In genomic region chr12:80106896-80107667, GRCm38 (mm10) we compare ENCODE assay signal across 8 mouse cellular contexts. TPM values are rescaled to one million over a fixed set of nuclear protein-coding genes. Genes with fewer than 3 reads are reported as not detected.
A peak's percentile ranks its signal among the peaks of the same experiment; 100 is the strongest.
DNase-seq lines count a peak whose midpoint lies in the region; ATAC-seq and TF ChIP-seq lines count a peak whose summit lies in the region.

No protein-coding gene starts in this region.

- peaks cover 23% of the 10 kb centered on the region for H3K36me3 ChIP-seq in forebrain, embryonic 12.5 days (replicated peaks)
- no peaks in the 10 kb centered on the region for H3K36me3 ChIP-seq in forebrain, embryonic 15.5 days
- peaks cover 48% of the 10 kb centered on the region for H3K36me3 ChIP-seq in lung, embryonic 14.5 days (ENCODE audit: insufficient read depth)
- peaks cover 59% of the 10 kb centered on the region for H3K36me3 ChIP-seq in embryonic facial prominence, embryonic 10.5 days (replicated peaks)
- H3K36me3 ChIP-seq in myocyte (ENCODE audit: control insufficient read depth, insufficient read depth) = peaks cover 16% of the 10 kb centered on the region

- no peak for ATAC-seq in forebrain, embryonic 12.5 days (ENCODE audit: low FRiP score)
- ATAC-seq in forebrain, embryonic 15.5 days (replicated peaks) = no peak
- ATAC-seq in lung, embryonic 14.5 days (ENCODE audit: insufficient read depth) = peak; percentile 6; the same call in 1 of the 2 replicates

- H3K79me2 ChIP-seq in myocyte (ENCODE audit: control insufficient read depth, insufficient read depth) = peaks cover 21% of the 10 kb centered on the region

- H3K27me3 ChIP-seq in forebrain, embryonic 12.5 days = no peaks in the 10 kb centered on the region
- peaks cover 3% of the 10 kb centered on the region; the same call in 1 of the 2 replicates for H3K27me3 ChIP-seq in forebrain, embryonic 15.5 days
- H3K27me3 ChIP-seq in lung, embryonic 14.5 days (ENCODE audit: insufficient read depth, low read length) = no peaks in the 10 kb centered on the region
- H3K27me3 ChIP-seq in embryonic facial prominence, embryonic 10.5 days (replicated peaks; ENCODE audit: low read depth, poor library complexity, severe bottlenecking) = no peaks in the 10 kb centered on the region
- no peaks in the 10 kb centered on the region for H3K27me3 ChIP-seq in myocyte (ENCODE audit: control insufficient read depth, insufficient read depth, insufficient read length)

- H3K27ac ChIP-seq in forebrain, embryonic 12.5 days = 0 out of 2 replicates have a peak overlapping the region, but pooled peaks have one; percentile 50
- H3K27ac ChIP-seq in forebrain, embryonic 15.5 days (replicated peaks) = no peak overlapping the region
- peak overlapping the region; percentile 60 for H3K27ac ChIP-seq in lung, embryonic 14.5 days (ENCODE audit: low read depth)
- H3K27ac ChIP-seq in embryonic facial prominence, embryonic 10.5 days (replicated peaks) = 0 out of 2 replicates have a peak overlapping the region, but pooled peaks have one; percentile 19

- H3K9me3 ChIP-seq in forebrain, embryonic 12.5 days = no peaks in the 10 kb centered on the region
- no peaks in the 10 kb centered on the region for H3K9me3 ChIP-seq in forebrain, embryonic 15.5 days
- no peaks in the 10 kb centered on the region for H3K9me3 ChIP-seq in lung, embryonic 14.5 days (ENCODE audit: low read depth, low read length)
- no peaks in the 10 kb centered on the region for H3K9me3 ChIP-seq in embryonic facial prominence, embryonic 10.5 days

- H3ac ChIP-seq in myocyte (ENCODE audit: control insufficient read depth, insufficient read length) = no peak overlapping the region

- intact Hi-C loops in left cerebral cortex, postnatal 25 days (cut with DNase I) = no loop called here

- 88% methylated on average over 3 of the region's 3 CpGs for WGBS in forebrain, embryonic 12.5 days
- WGBS in forebrain, embryonic 15.5 days = 89% methylated on average over 3 of the region's 3 CpGs
- WGBS in lung, embryonic 14.5 days = 93% methylated on average over 3 of the region's 3 CpGs
- WGBS in lung, adult 2 months = 90% methylated on average over 3 of the region's 3 CpGs
- 92% methylated on average over 3 of the region's 3 CpGs for WGBS in embryonic facial prominence, embryonic 10.5 days

- peak; percentile 61 for DNase-seq in lung, embryonic 14.5 days
- DNase-seq in lung, adult 2 months = no peak
- no peak for DNase-seq in embryonic facial prominence, embryonic 10.5 days (ENCODE audit: low spot score)
- DNase-seq in left cerebral cortex, postnatal 25 days (ENCODE audit: low spot score in 2 of 2) = no peak
- no peak for DNase-seq in testis, postnatal 10 days (ENCODE audit: low spot score)

- no peak for TF ChIP-seq CTCF in lung, embryonic 14.5 days (IDR thresholded peaks at IDR 0.05; ENCODE audit: low read depth)
- no peak for TF ChIP-seq CTCF in lung, adult 2 months (IDR thresholded peaks at IDR 0.05; ENCODE audit: insufficient read depth, low read length)

- H3K4me1 ChIP-seq in forebrain, embryonic 12.5 days = peaks cover 16% of the 10 kb centered on the region
- peaks cover 24% of the 10 kb centered on the region for H3K4me1 ChIP-seq in forebrain, embryonic 15.5 days
- no peaks in the 10 kb centered on the region for H3K4me1 ChIP-seq in lung, embryonic 14.5 days (ENCODE audit: insufficient read depth)
- peaks cover 3% of the 10 kb centered on the region; the same call in 1 of the 2 replicates for H3K4me1 ChIP-seq in lung, adult 2 months (ENCODE audit: control insufficient read depth, insufficient read depth, low read length)
- peaks cover 31% of the 10 kb centered on the region for H3K4me1 ChIP-seq in embryonic facial prominence, embryonic 10.5 days

- no peak for TF ChIP-seq POLR2A in lung, adult 2 months (IDR thresholded peaks at IDR 0.05; ENCODE audit: borderline replicate concordance, extremely low read depth, low read depth, low read length)
- TF ChIP-seq POLR2A in myocyte (IDR thresholded peaks at IDR 0.05; ENCODE audit: insufficient read length, low read depth) = peak; percentile 28

- no peak overlapping the region for H3K4me2 ChIP-seq in forebrain, embryonic 12.5 days
- no peak overlapping the region for H3K4me2 ChIP-seq in forebrain, embryonic 15.5 days (replicated peaks)
- no peak overlapping the region for H3K4me2 ChIP-seq in lung, embryonic 14.5 days
- H3K4me2 ChIP-seq in myocyte (ENCODE audit: low read depth) = no peak overlapping the region

- no peak overlapping the region for H3K9ac ChIP-seq in forebrain, embryonic 12.5 days
- no peak overlapping the region for H3K9ac ChIP-seq in forebrain, embryonic 15.5 days (replicated peaks)
- H3K9ac ChIP-seq in lung, embryonic 14.5 days = no peak overlapping the region

- H3K4me3 ChIP-seq in forebrain, embryonic 12.5 days (replicated peaks) = no peak overlapping the region
- no peak overlapping the region for H3K4me3 ChIP-seq in forebrain, embryonic 15.5 days
- no peak overlapping the region for H3K4me3 ChIP-seq in lung, embryonic 14.5 days (ENCODE audit: low read depth, low read length)
- H3K4me3 ChIP-seq in lung, adult 2 months (replicated peaks; ENCODE audit: extremely low read depth, low read depth, low read length) = no peak overlapping the region
- no peak overlapping the region for H3K4me3 ChIP-seq in embryonic facial prominence, embryonic 10.5 days
- H3K4me3 ChIP-seq in myocyte = no peak overlapping the region

TF ChIP-seq in myocyte, 11 proteins besides CTCF, POLR2A, EP300 and RAD21:
- TF ChIP-seq POLR2AphosphoS2 (IDR thresholded peaks at IDR 0.05; ENCODE audit: insufficient read length, low read depth) = peak; percentile 89
- TF ChIP-seq USF1 (IDR thresholded peaks at IDR 0.05; ENCODE audit: low read depth) = no peak
- TF ChIP-seq MYOD1 (IDR thresholded peaks at IDR 0.05; ENCODE audit: control insufficient read depth in 1 of 3, insufficient read length in 2 of 3, low read depth in 2 of 3) = no peak
- no peak for TF ChIP-seq E2F4 (IDR thresholded peaks at IDR 0.05; ENCODE audit: insufficient read depth)

RNA-seq across cellular contexts. Expression of gene Zfp36l1, which starts 5.7 kb away (rescaled TPM):
- polyA plus RNA-seq in forebrain, embryonic 12.5 days (2016; fragmentation: Nextera tagmentation; extraction: Ambion mirVana) = 91.5 and 96.5 TPM in 2 replicates
- polyA plus RNA-seq in forebrain, embryonic 15.5 days (2015; fragmentation: Nextera tagmentation; extraction: Ambion mirVana) = 28.2 and 35.3 TPM in 2 replicates
- 190 and 192 TPM in 2 replicates for polyA plus RNA-seq in lung, embryonic 14.5 days (2014; fragmentation: Nextera tagmentation; extraction: Ambion mirVana)
- polyA plus RNA-seq in lung, adult 2 months (2012; rRNA removed) = 261 and 286 TPM in 2 replicates
- polyA plus RNA-seq in embryonic facial prominence, embryonic 10.5 days (2016; fragmentation: Nextera tagmentation; extraction: Ambion mirVana) = 114 and 119 TPM in 2 replicates
- 35.7 TPM for polyA plus RNA-seq in myocyte (2012; fragmentation: generic; extraction: Trizol)
- 10 to 100 TPM; 35.3 to 42.8 TPM for total RNA-seq in left cerebral cortex, postnatal 25 days (2021)
